Mouse (Mus musculus) small intestine, adult 2 months (tissue): ENCODE results near the gene Gcnt7.

Experiments
- CTCF ChIP-seq: fragments of 200-500 bp; IDR thresholded peaks from 2 replicates; pipeline ENCODE4 v1.5.1; 2012; ENCODE audit warnings: low read depth, mild to moderate bottlenecking, control low read depth, inconsistent platforms, low read length, moderate library complexity, mixed read lengths; ENCODE audit not compliant: insufficient replicate concordance, insufficient read length; ENCODE audit errors: extremely low read depth
- POLR2A ChIP-seq: fragments of 200-500 bp; IDR thresholded peaks from 2 replicates; pipeline ENCODE4 v1.6.1; 2012; ENCODE audit warnings: low read depth, mild to moderate bottlenecking, control low read depth, inconsistent platforms, low read length, moderate library complexity

- TF ChIP-seq CTCF (no peak), POLR2A (no peak)
These were observed 13.9 kb upstream of the Gcnt7 start, which contains the start of gene Fam209 for GRCm38 (mm10) chr2:172472318-172472717.
